Mouse (Mus musculus) T-helper 17 cell (primary cell): ENCODE results near the gene Lad1.

Source experiments
- in situ Hi-C, 2 experiments: fragments of 300-600 bp; cut with MboI, MseI; formaldehyde crosslinking; loops; 1 replicate in 1 of 2; 2 replicates in 1 of 2; pipeline ENCODE4 v1.15.1; 2025; ENCODE audit warnings: high pct_unique_total_duplicates in 2 of 2

Lad1 gene

DNA sequence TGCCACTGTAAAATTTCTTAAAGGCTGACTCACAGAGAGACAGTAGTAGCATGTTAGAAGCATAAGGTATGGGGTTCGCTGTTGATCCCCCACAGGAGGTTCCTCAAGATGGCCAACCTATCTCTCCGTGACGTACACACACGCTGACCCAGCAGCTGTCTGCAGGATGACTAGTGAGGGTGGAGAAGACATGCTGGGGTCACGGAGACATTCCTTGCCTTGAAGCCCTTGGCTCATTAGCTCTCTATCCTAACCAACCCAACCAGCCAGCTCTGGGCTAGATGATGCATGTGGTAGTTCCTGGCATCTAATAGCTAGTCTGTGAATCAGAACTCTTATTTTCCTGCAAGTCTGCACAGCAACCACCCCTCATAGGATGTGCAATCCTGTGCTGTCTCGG, 50.2 kb downstream of the Lad1 start:
- in situ Hi-C loops = loop anchor here (5.0 kb wide), 2 partner anchors 74 to 79 kb away; no protein-coding TSS in a partner anchor

GRCm38 (mm10) chr1:135872991-135873390, 54.6 kb downstream of the Lad1 start:
- in situ Hi-C loops = no loop called here

GRCm38 (mm10) chr1:135877248-135877647, 58.9 kb downstream of the Lad1 start:
- in situ Hi-C loops = no loop called here

DNA sequence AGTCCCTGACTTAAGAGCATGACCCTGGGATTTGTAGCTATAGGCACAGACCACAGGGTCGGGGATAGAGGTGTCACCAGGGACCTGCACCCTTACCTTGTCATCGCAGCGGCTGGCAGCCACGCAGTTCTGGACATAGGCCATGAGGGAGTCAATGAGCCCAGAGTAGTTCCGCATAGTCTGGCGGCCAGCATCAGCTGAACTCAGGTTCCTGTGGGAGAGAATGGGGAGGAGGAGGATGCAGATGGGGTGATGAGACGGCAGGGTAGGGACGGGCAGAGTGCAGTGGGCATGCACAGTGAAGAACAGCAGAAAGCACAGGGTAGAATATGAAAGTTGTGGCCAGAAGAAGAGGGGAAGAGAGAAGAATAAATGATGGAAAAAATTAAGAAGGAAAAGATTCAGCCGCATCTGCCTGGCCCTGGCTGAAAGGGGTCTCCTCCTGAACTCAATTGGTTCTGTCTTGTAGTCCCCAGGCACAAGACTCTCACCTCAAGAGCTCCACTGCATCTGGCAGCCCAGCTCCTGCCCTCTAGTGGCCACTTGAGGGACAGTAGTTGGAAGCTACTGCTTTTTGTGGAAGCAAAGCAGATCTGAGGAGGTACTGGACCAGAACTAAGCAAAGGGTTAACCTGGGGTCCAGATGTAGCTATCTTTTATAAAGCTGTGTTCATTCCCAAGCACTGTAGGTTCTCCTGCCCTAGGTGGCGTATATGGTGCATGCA, 64.1 kb downstream of the Lad1 start:
- in situ Hi-C loops = no loop called here
